Mouse (Mus musculus) inflammation-experienced regulatory T-cells (primary cell): Measurements from ENCODE around the gene Phka1. TPM values are rescaled to one million over a fixed set of nuclear protein-coding genes. Genes with fewer than 3 reads are reported as not detected.

Source experiments
- polyA plus RNA-seq, 2 experiments: library from polyadenylated mRNA; unstranded; fragments of 100-300 nt; shearing (Covaris generic); gene quantifications; one replicate each; pipeline ENCODE4 v1.2.1; 2017

Phka1 gene
- under 1 TPM; 0.06 to 0.56 TPM for polyA plus RNA-seq

DNA sequence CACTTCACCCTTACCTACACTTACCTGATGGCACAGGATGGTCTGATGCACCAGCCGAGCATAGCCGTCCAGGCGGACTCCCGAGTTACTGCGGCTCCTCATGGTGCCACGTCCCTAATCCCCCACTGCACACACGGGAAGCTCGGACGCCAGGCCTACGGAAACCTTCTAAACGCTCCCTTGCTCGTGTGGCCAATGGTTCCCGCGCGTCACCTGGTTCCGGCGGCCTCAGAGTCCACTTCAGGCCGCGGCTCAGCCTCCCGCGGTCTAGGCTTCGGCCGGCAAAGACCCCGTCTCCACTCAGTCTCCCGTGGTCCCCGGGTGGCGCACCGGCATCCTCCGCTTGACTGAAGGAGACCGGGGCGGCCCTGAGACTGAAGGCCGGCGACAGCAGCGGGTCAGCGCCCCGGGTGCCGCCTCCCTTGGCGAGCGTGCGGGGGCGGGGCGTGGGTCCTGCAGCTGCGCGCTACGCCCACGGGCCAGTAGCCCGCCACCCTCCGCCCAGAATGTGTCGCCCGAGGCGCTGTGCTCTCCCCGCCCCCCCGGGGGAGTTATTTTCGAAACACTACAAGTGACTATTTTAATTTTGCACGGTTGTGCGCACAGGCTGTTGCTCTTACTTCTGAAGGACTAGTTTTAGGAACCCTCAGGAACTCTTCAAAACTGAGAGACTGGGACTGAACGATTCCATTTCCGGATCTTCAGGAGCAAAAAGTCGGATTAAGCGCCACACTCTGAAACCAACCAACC, at the start of gene Phka1:
TSS of gene Phka1 (minus strand) at position 424 of the 750 bp plus-strand sequence.

DNA sequence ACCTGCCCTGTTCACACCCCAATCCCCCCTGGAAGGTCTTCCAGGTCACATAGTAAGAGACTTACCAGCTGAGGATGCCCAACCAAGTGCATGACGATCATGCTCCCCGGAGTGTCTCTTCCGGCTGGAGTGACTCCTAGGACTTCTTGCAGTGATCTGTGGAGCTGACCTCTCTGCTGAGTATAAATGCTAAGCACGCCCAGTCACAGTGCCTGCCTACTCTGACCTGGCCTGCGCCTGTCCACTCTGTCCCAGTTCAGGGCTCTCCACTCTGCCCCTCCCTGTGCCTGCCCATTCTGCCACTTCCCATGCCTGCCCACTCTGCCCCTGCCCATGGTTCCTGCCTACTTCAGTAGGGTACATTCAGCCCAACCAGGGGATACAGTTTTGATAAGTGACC, 42.8 kb upstream of the Phka1 start, which contains the start of gene Gm3880:
TSS of gene Gm3880 (minus strand) at position 101 of the 400 bp plus-strand sequence.

DNA sequence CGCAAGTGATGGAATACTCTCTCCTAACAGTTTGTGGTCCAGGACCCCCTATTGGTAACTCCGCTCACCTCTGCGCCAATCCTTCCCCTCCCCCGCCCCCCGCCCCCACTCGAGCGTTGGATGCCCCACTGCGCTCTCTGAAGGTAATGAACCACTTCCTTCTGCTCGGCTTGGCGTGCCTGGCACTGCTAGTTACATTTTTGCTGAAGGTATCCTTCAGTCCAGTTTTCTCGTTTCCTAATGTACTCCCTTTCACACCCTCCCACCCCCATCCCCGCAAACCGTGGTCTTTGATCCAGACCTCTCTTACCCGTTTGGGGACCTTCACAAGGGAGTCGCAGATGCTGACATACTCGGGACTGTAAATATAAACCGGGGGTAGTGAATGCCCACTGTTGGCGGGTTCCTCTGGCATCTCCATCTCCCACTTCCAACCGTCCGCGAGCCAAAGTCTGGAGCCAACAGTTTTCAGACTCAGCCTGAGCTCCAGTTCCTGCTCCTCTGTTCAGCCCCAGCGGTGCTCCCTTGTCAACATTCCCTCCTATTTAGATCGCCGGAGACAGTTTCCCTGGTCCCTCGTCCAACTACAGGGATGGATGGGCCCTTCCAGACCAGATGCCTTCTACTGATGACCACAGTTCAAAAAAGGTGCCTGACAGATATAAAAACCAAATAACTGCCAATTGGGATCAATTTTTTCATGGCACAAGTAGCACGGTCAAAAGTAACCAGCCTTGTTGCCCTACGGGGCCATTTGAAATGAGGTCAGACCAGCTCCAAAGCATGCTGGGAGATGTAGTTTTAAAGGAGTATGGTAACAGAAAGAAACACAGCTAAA, 139.2 kb downstream of the Phka1 start, which contains the start of gene Hdac8:
TSS of gene Hdac8 (minus strand) at position 716 of the 838 bp plus-strand sequence.

Other genes starting within 250 kb of the Phka1 start
- 10 to 100 TPM; 13.6 to 19.2 TPM for gene Hdac8, start 138.9 kb downstream of the Phka1 start, polyA plus RNA-seq
- gene Gm3880, start 42.7 kb upstream of the Phka1 start, polyA plus RNA-seq: not detected
- not detected for gene Gm9112, start 63.4 kb upstream of the Phka1 start, polyA plus RNA-seq
- gene Dmrtc1b, start 63.6 kb upstream of the Phka1 start, polyA plus RNA-seq: not detected
- gene Dmrtc1c1, start 158.7 kb upstream of the Phka1 start, polyA plus RNA-seq: under 1 TPM in 1 of 2 experiments, not detected in 1; 0.51 TPM
- not detected for gene Dmrtc1c2, start 210.4 kb upstream of the Phka1 start, polyA plus RNA-seq
- not detected for gene 1700031F05Rik, start 223.7 kb upstream of the Phka1 start, polyA plus RNA-seq